Mouse (Mus musculus) limb, embryonic 13.5 days (tissue): ENCODE results near the gene Angel2. TPM values are rescaled to one million over a fixed set of nuclear protein-coding genes. Genes with fewer than 3 reads are reported as not detected.
"Not testable (repeated sequence)": the region's sequence is repeated elsewhere in the genome, so short reads cannot be mapped to it uniquely, and the experiment has no call there.

ENCODE experiments used
- ATAC-seq: fragments of 200-750 bp; cut with Nextera tagmentation; 2 replicates; pipeline ENCODE4 v1.8.0; 2017; ENCODE audit warnings: low read depth, moderate number of reproducible peaks, moderate TSS enrichment; ENCODE audit not compliant: low FRiP score
- H3K27ac ChIP-seq: fragments of 300-500 bp; sonication (generic); 2 replicates; pipeline ENCODE4 v1.5.1; 2015; ENCODE audit warnings: inconsistent platforms, mild to moderate bottlenecking, moderate library complexity
- H3K27me3 ChIP-seq: fragments of 300-500 bp; sonication (generic); 2 replicates; pipeline ENCODE4 v1.6.1; 2015; ENCODE audit warnings: mild to moderate bottlenecking, inconsistent platforms
- H3K36me3 ChIP-seq: fragments of 300-500 bp; sonication (generic); 2 replicates; pipeline ENCODE4 v1.6.1; 2015; ENCODE audit warnings: inconsistent platforms, mild to moderate bottlenecking, moderate library complexity
- H3K4me1 ChIP-seq: fragments of 300-500 bp; sonication (generic); 2 replicates; pipeline ENCODE4 v1.6.1; 2015; ENCODE audit warnings: inconsistent platforms
- H3K4me2 ChIP-seq: fragments of 300-500 bp; sonication (generic); replicated peaks from 2 replicates; pipeline ENCODE4 v1.6.1; 2015; ENCODE audit warnings: inconsistent platforms, mild to moderate bottlenecking, moderate library complexity
- H3K4me3 ChIP-seq: fragments of 300-500 bp; sonication (generic); 2 replicates; pipeline ENCODE4 v1.5.1; 2015; ENCODE audit warnings: moderate library complexity, mild to moderate bottlenecking, inconsistent platforms
- H3K9ac ChIP-seq: fragments of 300-500 bp; sonication (generic); 2 replicates; pipeline ENCODE4 v1.6.1; 2015; ENCODE audit warnings: mild to moderate bottlenecking, inconsistent platforms
- H3K9me3 ChIP-seq: fragments of 300-500 bp; sonication (generic); 2 replicates; pipeline ENCODE4 v1.6.1; 2016; ENCODE audit warnings: inconsistent platforms
- WGBS: fragments of 180-500 bp; shearing (Covaris S2); methylation state at CpG from one replicate; pipeline ENCODE4 v1.1.7; 2015; 5-methylcytosine and 5-hydroxymethylcytosine counted together
- polyA plus RNA-seq: library from polyadenylated mRNA; unstranded; fragments of >200 nt; fragmentation: Nextera tagmentation; extraction: Ambion mirVana; gene quantifications from 2 replicates; pipeline ENCODE4 v1.2.1, GENCODE M21; 2015

Angel2 gene
- polyA plus RNA-seq, result 55.1 and 55.3 TPM in 2 replicates

GRCm38 (mm10) chr1:190924812-190925211 is at the start of gene Angel2:
Gene Angel2, plus strand, starts transcription at chr1:190925112.
- not testable (repeated sequence) for H3K9me3 ChIP-seq, H3K36me3 ChIP-seq, H3K27ac ChIP-seq, ATAC-seq, H3K4me3 ChIP-seq, H3K27me3 ChIP-seq, H3K4me2 ChIP-seq, H3K9ac ChIP-seq
- H3K4me1 ChIP-seq, result peaks cover 13% of the 10 kb centered on the region
- 77% methylated on average over 3 of the region's 3 CpGs for WGBS

- no peaks in the 10 kb centered on the region for H3K4me1 ChIP-seq
- 94% methylated on average over 6 of the region's 6 CpGs for WGBS
These were observed 49.2 kb upstream of the Angel2 start for GRCm38 (mm10) chr1:190875751-190876150.

GRCm38 (mm10) chr1:190880638-190881037 is 44.3 kb upstream of the Angel2 start:
- Histone ChIP-seq H3K9me3 (no peaks in the 10 kb centered on the region), H3K4me1 (no peaks in the 10 kb centered on the region)
- 77% methylated on average over 6 of the region's 6 CpGs for WGBS

More at GRCm38 (mm10) chr1:190875751-190876150, 49.2 kb upstream of the Angel2 start:
- peaks cover 46% of the 10 kb centered on the region for H3K36me3 ChIP-seq
- no peak overlapping the region for H3K4me2 ChIP-seq
- no peak overlapping the region for H3K9ac ChIP-seq
- H3K27me3 ChIP-seq, result no peaks in the 10 kb centered on the region
- no peak overlapping the region for H3K4me3 ChIP-seq
- ATAC-seq, result no peak
- no peaks in the 10 kb centered on the region for H3K9me3 ChIP-seq
- no peak overlapping the region for H3K27ac ChIP-seq

GRCm38 (mm10) chr1:190881422-190881821 is 43.5 kb upstream of the Angel2 start:
- 9% methylated on average over 2 of the region's 2 CpGs for WGBS
- Histone ChIP-seq H3K36me3 (peaks cover 56% of the 10 kb centered on the region), H3K4me2 (no peak overlapping the region), H3K9ac (no peak overlapping the region), H3K27ac (no peak overlapping the region), H3K4me1 (no peaks in the 10 kb centered on the region), H3K4me3 (no peak overlapping the region), H3K27me3 (no peaks in the 10 kb centered on the region), H3K9me3 (no peaks in the 10 kb centered on the region)
- no peak for ATAC-seq

More at GRCm38 (mm10) chr1:190880638-190881037, 44.3 kb upstream of the Angel2 start:
- Histone ChIP-seq H3K36me3 (peaks cover 56% of the 10 kb centered on the region), H3K9ac (no peak overlapping the region), H3K27ac (no peak overlapping the region), H3K4me3 (no peak overlapping the region), H3K27me3 (no peaks in the 10 kb centered on the region), H3K4me2 (no peak overlapping the region)
- ATAC-seq, result no peak

GRCm38 (mm10) chr1:190886014-190886413 is 38.9 kb upstream of the Angel2 start:
- Histone ChIP-seq H3K4me2 (no peak overlapping the region), H3K36me3 (peaks cover 62% of the 10 kb centered on the region), H3K27ac (no peak overlapping the region), H3K4me1 (no peaks in the 10 kb centered on the region), H3K27me3 (no peaks in the 10 kb centered on the region), H3K9ac (no peak overlapping the region), H3K9me3 (no peaks in the 10 kb centered on the region), H3K4me3 (no peak overlapping the region)
- 82% methylated on average over 4 of the region's 4 CpGs for WGBS
- ATAC-seq, result no peak

GRCm38 (mm10) chr1:190888031-190888430 is 36.9 kb upstream of the Angel2 start:
- Histone ChIP-seq H3K4me2 (no peak overlapping the region), H3K36me3 (peaks cover 72% of the 10 kb centered on the region), H3K4me1 (no peaks in the 10 kb centered on the region; the same call in 1 of the 2 replicates), H3K4me3 (no peak overlapping the region), H3K27me3 (no peaks in the 10 kb centered on the region), H3K9me3 (no peaks in the 10 kb centered on the region), H3K9ac (no peak overlapping the region), H3K27ac (no peak overlapping the region)
- ATAC-seq, result no peak
- WGBS, result 98% methylated on average over 2 of the region's 2 CpGs

- H3K4me1 ChIP-seq, result no peaks in the 10 kb centered on the region; the same call in 1 of the 2 replicates
- no peak overlapping the region for H3K9ac ChIP-seq
- H3K4me2 ChIP-seq, result no peak overlapping the region
- H3K27me3 ChIP-seq, result no peaks in the 10 kb centered on the region
- ATAC-seq, result no peak
- H3K27ac ChIP-seq, result no peak overlapping the region
- WGBS, result 86% methylated on average over 16 of the region's 16 CpGs
- peaks cover 67% of the 10 kb centered on the region for H3K36me3 ChIP-seq
- H3K4me3 ChIP-seq, result no peak overlapping the region
- H3K9me3 ChIP-seq, result no peaks in the 10 kb centered on the region
These were observed 36.3 kb upstream of the Angel2 start for GRCm38 (mm10) chr1:190888646-190889045.

GRCm38 (mm10) chr1:190893559-190894167 is 31.2 kb upstream of the Angel2 start:
- no peaks in the 10 kb centered on the region for H3K27me3 ChIP-seq
- H3K4me3 ChIP-seq, result no peak overlapping the region
- ATAC-seq, result no peak
- H3K36me3 ChIP-seq, result peaks cover 61% of the 10 kb centered on the region
- 79% methylated on average over 6 of the region's 6 CpGs for WGBS
- no peak overlapping the region for H3K27ac ChIP-seq
- no peaks in the 10 kb centered on the region for H3K9me3 ChIP-seq
- no peak overlapping the region for H3K4me2 ChIP-seq
- no peak overlapping the region for H3K9ac ChIP-seq
- no peaks in the 10 kb centered on the region; the same call in 1 of the 2 replicates for H3K4me1 ChIP-seq

- H3K27ac ChIP-seq, result peak overlapping the region; percentile 28; the same call in 1 of the 2 replicates
- H3K36me3 ChIP-seq, result peaks cover 40% of the 10 kb centered on the region
- no peak overlapping the region for H3K4me3 ChIP-seq
- no peak for ATAC-seq
- no peak overlapping the region for H3K4me2 ChIP-seq
- no peak overlapping the region for H3K9ac ChIP-seq
- no peaks in the 10 kb centered on the region for H3K9me3 ChIP-seq
- H3K27me3 ChIP-seq, result no peaks in the 10 kb centered on the region
- peaks cover 18% of the 10 kb centered on the region for H3K4me1 ChIP-seq
- WGBS, result 83% methylated on average over 3 of the region's 3 CpGs
These were observed 26.7 kb upstream of the Angel2 start for GRCm38 (mm10) chr1:190898186-190898585.

- no peaks in the 10 kb centered on the region for H3K9me3 ChIP-seq
- no peak overlapping the region for H3K9ac ChIP-seq
- no peak overlapping the region for H3K4me3 ChIP-seq
- peak overlapping the region; percentile 39; the same call in 1 of the 2 replicates for H3K27ac ChIP-seq
- no peaks in the 10 kb centered on the region for H3K27me3 ChIP-seq
- peaks cover 18% of the 10 kb centered on the region for H3K4me1 ChIP-seq
- no peak overlapping the region for H3K4me2 ChIP-seq
- ATAC-seq, result peak; percentile 48; the same call in 1 of the 2 replicates
- H3K36me3 ChIP-seq, result peaks cover 46% of the 10 kb centered on the region
- WGBS, result 64% methylated on average over 9 of the region's 9 CpGs
These were observed 25.9 kb upstream of the Angel2 start for GRCm38 (mm10) chr1:190898899-190899575.

- Histone ChIP-seq H3K27me3 (no peaks in the 10 kb centered on the region), H3K36me3 (peaks cover 40% of the 10 kb centered on the region), H3K4me3 (no peak overlapping the region), H3K9me3 (no peaks in the 10 kb centered on the region), H3K4me1 (peaks cover 21% of the 10 kb centered on the region), H3K9ac (no peak overlapping the region), H3K27ac (no peak overlapping the region), H3K4me2 (no peak overlapping the region)
- no peak for ATAC-seq
- 70% methylated on average over 2 of the region's 2 CpGs for WGBS
These were observed 23.8 kb upstream of the Angel2 start for GRCm38 (mm10) chr1:190901082-190901481.

GRCm38 (mm10) chr1:190904136-190904535 is 20.8 kb upstream of the Angel2 start:
- Histone ChIP-seq H3K9me3 (no peaks in the 10 kb centered on the region), H3K4me3 (no peak overlapping the region), H3K27ac (no peak overlapping the region), H3K36me3 (peaks cover 23% of the 10 kb centered on the region), H3K4me1 (peaks cover 19% of the 10 kb centered on the region), H3K4me2 (no peak overlapping the region), H3K9ac (no peak overlapping the region), H3K27me3 (no peaks in the 10 kb centered on the region)
- ATAC-seq, result no peak
- WGBS, result 87% methylated on average over 3 of the region's 3 CpGs
